Mouse (Mus musculus) cerebellum, adult 11-12 months (tissue): ENCODE results near the gene Sec16a.

Experiments used
- DNase-seq: peaks from one replicate; pipeline ENCODE4 v3.0.0; 2022

Sec16a gene

GRCm38 (mm10) chr2:26437221-26437620 lies 7.8 kb downstream of the Sec16a start:
- DNase-seq = no peak

DNA sequence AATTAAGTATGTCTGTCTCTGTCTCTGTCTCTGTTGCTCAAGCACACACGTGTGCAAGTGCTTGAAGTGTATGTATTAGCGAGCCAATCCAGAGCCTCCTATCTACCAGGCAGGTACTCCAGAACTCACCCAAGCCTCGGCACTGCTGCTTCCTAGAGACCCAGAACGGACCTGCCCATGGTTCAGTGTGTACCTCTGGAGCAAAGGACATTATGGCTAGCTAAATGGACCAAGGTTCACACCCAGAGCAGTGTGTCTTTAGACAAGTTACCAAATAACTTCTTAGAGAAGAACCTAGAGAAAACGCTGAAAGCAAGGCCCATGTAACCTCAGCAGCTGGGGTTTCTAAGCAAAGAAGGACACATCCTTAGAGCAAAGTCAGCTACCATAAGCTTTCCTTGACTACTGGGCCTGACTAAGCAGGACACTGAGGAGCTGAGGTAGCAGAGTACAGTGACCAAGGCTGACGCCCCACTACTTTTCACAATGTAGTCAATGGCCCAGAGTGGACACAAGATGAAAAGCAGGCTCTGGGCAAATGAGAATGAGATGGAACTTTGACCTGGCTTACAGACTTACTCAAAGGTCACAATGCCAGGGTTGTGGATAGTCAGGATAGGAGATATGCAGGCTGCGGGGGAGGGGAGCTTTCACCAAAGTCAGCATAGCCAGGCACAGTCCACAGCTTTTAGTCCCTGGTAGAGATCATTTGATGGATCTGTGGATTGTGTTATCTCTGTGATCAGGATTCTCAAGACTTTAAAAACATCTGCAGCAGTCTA lies 10.0 kb downstream of the Sec16a start:
- DNase-seq = no peak

- DNase-seq = no peak
Observed at GRCm38 (mm10) chr2:26429851-26430250, 15.2 kb downstream of the Sec16a start.

DNA sequence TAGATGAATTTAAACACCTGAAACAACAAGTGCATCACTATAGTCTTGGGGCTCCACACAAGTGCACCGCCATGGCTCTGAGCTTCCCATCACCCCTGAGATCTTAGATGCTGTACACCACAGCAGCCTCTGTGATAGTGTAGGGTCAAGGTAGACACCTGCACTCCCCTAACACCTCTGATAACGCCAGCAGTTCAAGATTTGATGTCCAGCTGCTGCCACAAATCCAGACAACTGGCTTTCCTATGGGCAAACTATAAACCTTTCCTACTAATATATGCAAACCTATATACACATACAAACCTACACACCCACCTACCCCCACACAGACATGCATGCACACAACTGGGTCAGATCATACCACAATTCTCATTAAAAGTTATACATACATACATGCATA lies 20.5 kb downstream of the Sec16a start:
- no peak for DNase-seq

DNA sequence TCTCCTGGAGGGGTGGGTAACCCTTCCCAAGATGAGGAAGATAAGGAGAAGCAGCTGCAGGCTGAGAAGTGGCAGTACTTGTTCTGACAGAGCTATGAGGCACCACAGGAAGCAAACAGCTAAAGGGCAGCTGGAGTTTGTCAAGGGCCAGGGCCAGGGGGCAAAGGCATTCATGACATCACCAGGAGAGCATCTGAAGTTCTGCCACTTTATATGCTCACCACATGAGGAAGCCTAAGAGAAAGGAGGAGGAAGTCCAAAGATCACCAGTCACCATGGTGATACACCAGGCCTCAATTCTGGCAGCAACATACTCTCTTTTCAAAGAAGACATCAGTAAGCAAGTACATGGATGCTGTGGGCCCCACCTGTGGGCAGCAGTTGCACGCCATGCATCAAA lies 21.9 kb downstream of the Sec16a start:
- no peak for DNase-seq

DNA sequence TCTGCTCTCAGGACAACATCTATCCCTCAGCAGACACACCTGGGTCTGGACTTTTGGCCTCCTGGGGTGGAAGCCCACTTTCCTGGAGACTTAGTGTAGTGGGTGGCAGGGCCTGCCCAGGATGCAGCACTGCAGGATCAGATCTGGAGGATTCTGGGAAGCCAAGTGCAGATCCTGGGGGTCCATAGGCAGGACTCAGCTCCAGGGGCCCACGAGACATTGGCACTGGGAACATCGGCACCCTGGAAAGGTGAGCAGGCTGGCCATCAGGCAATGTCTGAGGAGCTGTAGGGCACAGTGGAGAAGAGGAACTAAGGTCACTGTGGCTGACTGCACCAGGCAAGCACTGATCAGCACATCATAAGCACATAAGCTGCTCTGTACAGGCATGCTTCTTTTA lies 23.0 kb downstream of the Sec16a start:
- no peak for DNase-seq

- no peak for DNase-seq
Observed at GRCm38 (mm10) chr2:26418120-26418519, 26.9 kb downstream of the Sec16a start.

- no peak for DNase-seq
Observed at GRCm38 (mm10) chr2:26417066-26417465, 27.9 kb downstream of the Sec16a start.

DNA sequence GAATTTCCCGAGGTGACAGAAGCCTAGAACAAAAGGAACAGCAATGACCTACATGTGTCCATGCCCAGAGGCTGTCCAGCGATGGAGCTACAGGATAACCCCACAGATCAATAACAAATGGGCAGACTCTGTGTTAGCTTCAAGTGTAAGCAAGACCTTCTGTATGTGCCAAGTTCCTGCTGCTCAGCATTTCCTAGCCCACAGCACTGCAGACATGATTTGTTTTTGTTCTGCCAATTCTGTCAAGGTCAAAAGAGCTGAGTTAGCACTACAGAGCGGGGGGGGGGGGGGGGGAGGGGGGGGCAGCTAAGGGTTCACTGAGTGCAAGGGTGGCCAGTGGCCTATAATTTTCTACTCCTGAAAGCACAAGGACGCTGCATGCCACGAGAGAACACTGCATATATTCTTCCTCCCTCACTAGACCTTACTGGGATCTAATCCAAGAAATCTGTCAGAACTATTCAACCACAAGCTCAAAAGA lies 34.0 kb downstream of the Sec16a start:
- DNase-seq = no peak

GRCm38 (mm10) chr2:26410091-26410490 lies 34.9 kb downstream of the Sec16a start:
- peak; percentile 69 for DNase-seq

GRCm38 (mm10) chr2:26409362-26409761 lies 35.7 kb downstream of the Sec16a start:
- no peak for DNase-seq

DNA sequence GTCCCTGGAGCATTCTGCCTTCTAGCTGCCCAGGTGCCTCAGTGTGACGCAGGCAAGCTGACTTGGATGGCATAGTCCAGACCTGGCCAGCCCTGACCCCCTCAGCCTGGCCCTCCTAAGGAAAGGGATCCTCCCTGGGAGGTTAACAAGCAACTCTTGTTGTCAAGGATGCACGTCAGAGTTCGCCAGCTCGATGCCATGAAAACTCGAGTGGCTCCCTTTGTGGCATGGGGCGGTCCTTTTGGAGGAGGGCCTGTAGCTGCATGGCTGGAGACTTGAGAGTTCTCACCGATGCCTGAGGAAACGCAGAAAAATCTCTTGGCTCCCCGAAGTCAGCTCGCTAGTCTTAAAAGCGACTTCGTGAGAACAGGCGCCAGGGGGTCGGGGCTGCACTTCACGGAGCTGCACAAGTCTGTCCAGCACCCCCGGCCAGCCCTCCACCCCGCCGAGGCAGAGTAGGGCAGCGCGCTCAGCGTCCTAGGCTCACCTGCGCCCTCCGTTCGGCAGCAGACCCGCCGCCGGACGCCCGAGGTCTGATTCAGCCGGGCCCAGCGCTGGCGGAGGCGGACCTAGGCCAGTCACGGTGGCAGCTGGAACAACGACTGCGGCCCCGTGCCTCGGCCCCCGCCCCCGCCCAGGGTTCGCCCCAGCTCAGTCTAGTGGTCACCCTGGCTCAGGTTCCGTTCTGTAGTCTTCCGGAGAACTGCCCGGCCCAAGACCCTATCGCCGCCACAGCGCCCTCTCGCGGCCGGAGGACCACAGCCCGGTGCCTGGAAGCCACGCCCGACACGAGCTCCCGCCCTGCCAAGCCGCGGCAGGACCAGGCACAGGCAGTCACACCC lies 36.3 kb downstream of the Sec16a start, which contains the start of gene Inpp5e:
Inpp5e (minus strand) TSS at position 689 of the 842 bp plus-strand sequence.
- DNase-seq = peak; percentile 95

DNA sequence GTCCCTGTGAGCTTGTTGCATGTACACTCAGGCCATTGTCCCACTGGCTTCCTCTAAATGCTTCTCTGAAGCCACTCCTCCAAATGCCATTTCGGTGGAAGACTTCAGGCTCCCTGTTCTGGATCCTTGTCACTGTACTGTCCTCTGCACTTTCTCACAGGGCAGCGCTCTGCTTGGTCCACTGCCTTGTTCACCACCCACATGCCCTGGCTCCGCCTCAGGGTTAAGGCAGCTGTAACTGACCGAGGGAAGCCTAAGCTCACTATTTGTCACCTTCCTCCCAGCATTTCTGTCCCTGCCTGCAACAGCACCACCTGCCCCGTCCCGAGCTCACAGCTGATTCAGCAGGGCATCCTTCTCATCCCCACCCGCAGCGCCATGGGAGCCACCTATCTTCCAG lies 41.7 kb downstream of the Sec16a start:
- DNase-seq = no peak

- peak; percentile 64 for DNase-seq
Observed at GRCm38 (mm10) chr2:26402265-26402664, 42.8 kb downstream of the Sec16a start.

GRCm38 (mm10) chr2:26401023-26401422 lies 44.0 kb downstream of the Sec16a start:
- no peak for DNase-seq

GRCm38 (mm10) chr2:26400296-26400695 lies 44.7 kb downstream of the Sec16a start:
- DNase-seq = no peak

GRCm38 (mm10) chr2:26399647-26400046 lies 45.4 kb downstream of the Sec16a start:
- DNase-seq = no peak

DNA sequence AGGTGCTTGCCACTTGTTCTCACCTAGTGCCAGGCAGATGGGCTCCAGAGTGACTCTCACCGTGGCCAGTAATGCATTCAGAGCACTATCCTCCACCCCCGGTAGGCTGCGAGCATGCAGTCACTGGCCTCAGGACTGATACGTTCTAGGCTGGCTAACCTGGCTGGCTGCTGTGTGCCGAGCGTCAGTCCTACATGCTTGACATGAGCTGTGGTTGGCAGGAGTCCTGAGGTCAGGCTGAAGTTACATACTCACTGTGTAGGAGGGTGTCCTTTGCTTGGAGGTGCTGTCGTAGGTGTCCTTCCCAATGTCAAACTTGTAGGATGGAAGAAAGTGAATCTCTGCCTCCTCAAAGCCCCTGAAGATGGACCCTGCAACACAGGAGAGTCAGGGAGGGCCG lies 46.0 kb downstream of the Sec16a start:
- DNase-seq = no peak

GRCm38 (mm10) chr2:26391617-26392016 lies 53.4 kb downstream of the Sec16a start:
- no peak for DNase-seq

- no peak for DNase-seq
Observed at GRCm38 (mm10) chr2:26390954-26391353, 54.1 kb downstream of the Sec16a start.

- peak; percentile 78 for DNase-seq
Observed at GRCm38 (mm10) chr2:26389154-26389690, 55.8 kb downstream of the Sec16a start, which contains the start of the genes Entr1 and Pmpca. Gene Entr1 (minus strand): TSS chr2:26389316. Gene Pmpca (plus strand): TSS chr2:26389339.

GRCm38 (mm10) chr2:26388682-26389153 lies 56.3 kb downstream of the Sec16a start:
- no peak for DNase-seq

DNA sequence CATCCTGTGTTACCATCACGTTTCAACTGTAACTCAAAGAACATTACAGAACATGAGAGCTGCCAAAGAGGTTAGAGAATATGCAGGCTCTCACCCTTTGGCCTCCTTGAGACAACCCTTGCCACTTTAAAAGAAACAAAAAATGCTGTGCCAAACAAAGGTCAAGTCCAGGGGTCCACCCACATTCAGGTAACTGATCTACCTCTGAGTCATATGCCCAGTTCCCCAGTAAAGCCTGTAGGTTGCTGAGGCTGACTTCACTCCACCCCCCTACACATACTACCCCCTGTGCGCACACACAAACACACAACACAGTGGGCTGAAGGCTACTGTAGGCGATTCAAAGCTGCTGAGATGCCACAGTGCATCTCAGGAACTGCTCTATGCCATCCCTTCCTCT lies 57.3 kb downstream of the Sec16a start:
- DNase-seq = no peak
